Mouse (Mus musculus) brain, embryonic 14.5 days (tissue): ENCODE results near the gene Tbxas1.

Experiments used
- CTCF ChIP-seq: fragments of 200-500 bp; IDR thresholded peaks from 2 replicates; pipeline ENCODE4 v1.5.1; 2012; ENCODE audit warnings: inconsistent platforms, mild to moderate bottlenecking, moderate library complexity, borderline replicate concordance; ENCODE audit not compliant: insufficient read depth, insufficient read length; ENCODE audit errors: extremely low read depth
- POLR2A ChIP-seq: fragments of 200-500 bp; IDR thresholded peaks from 2 replicates; pipeline ENCODE4 v1.6.1; 2012; ENCODE audit warnings: mild to moderate bottlenecking, inconsistent platforms, borderline replicate concordance; ENCODE audit not compliant: poor library complexity, insufficient read depth, insufficient read length, severe bottlenecking; ENCODE audit errors: extremely low read depth

GRCm38 (mm10) chr6:38840380-38840779 lies 34.8 kb upstream of the Tbxas1 start:
- TF ChIP-seq CTCF (no peak), POLR2A (no peak)
